Mouse (Mus musculus): Measurements from ENCODE around the gene Armc7.

DNA sequence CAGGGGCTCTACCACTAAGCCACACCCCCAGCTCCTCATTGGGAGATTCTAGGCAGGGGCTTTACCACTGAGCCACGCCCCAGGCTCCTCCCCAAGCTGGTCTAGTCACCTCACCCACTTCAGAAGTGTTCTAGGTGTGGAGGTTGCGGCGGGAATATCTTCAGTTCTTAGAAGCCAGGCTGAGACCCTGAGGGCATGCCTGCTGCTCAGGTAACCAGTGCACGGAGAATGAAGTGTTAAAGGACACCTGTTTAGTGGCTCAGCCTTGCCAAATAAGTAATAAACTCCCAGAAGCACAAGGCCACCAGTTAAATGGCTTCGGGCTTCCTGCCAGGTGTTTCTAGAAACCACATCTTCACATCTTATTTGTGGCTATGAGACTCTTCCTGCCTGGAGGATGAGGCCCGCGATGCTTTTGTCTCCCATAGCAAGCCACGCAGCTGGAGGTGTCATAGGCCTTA lies 23.7 kb upstream of the Armc7 start:
- no peak for TF ChIP-seq CTCF (IDR thresholded peaks at IDR 0.05)
- TF ChIP-seq EP300 (IDR thresholded peaks at IDR 0.05), result no peak

Measured in lung, postnatal 0 days (tissue).